Mouse (Mus musculus): ENCODE measurements at regions not wholly inside any gene's neighbourhood (a gene's known extent, or its start where the extent isn't known, plus 50 kb on each side); places are given as distances from the start of the nearest gene placed in this dataset.

DNA sequence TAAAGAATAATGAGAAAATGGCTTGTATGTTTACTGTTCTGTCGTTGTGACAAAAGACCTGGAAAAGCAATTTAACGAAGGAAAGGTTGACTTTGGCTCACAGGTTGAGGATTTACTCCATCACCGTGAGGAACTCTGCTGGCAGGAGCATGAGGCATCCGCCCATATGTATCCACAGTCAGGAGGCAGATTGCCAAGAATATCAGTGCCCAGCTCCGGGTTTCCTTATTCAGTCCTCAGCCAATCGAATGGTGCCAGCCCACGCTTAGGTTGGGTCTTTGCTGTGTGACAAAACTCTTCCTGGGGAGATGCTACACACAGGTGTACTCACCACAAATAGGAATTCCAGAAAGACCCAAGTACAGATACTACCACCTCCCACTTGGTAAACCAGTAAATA, 327.9 kb downstream of the En1 start:
- Histone ChIP-seq H3K27me3 (ENCODE audit: insufficient read depth, low read length) (no peaks in the 10 kb centered on the region), H3K4me3 (ENCODE audit: low read depth, low read length) (no peak overlapping the region), H3K4me2 (ENCODE audit: low read depth) (no peak overlapping the region), H3K27ac (ENCODE audit: low read depth, low read length) (no peak overlapping the region), H3K4me1 (ENCODE audit: insufficient read depth) (no peaks in the 10 kb centered on the region), H3K9ac (no peak overlapping the region), H3K36me3 (ENCODE audit: insufficient read depth) (no peaks in the 10 kb centered on the region), H3K9me3 (ENCODE audit: low read length) (no peaks in the 10 kb centered on the region)
- ATAC-seq (no peak), DNase-seq (no peak)
- TF ChIP-seq CTCF (IDR thresholded peaks at IDR 0.05; ENCODE audit: low read depth) = no peak
- WGBS = 59% methylated on average over 7 of the region's 7 CpGs

DNA sequence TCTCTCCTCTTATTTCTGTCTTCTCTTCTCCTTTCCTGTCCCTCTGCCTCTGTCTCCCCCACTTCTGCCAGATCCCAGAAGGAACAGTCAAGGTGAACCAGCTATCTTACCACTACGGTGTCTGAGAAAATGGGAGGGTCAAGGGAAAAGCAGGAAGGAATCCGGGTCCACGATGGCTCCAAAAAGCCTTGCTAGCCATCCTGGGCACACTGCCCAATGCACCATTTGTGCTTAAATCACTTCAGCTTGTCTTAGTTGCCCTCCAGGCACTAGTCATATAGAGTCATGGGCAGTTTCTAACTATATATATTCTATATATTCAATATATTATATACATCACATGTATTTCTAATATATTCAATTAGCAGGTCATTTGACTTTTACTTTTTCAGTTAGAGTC, 333.1 kb downstream of the En1 start:
- ATAC-seq (no peak), DNase-seq (no peak)
- Histone ChIP-seq H3K36me3 (ENCODE audit: insufficient read depth) (no peaks in the 10 kb centered on the region), H3K9ac (no peak overlapping the region), H3K4me2 (ENCODE audit: low read depth) (no peak overlapping the region), H3K4me1 (ENCODE audit: insufficient read depth) (no peaks in the 10 kb centered on the region), H3K9me3 (ENCODE audit: low read length) (no peaks in the 10 kb centered on the region), H3K27ac (ENCODE audit: low read depth, low read length) (no peak overlapping the region), H3K27me3 (ENCODE audit: insufficient read depth, low read length) (no peaks in the 10 kb centered on the region), H3K4me3 (ENCODE audit: low read depth, low read length) (no peak overlapping the region)
- TF ChIP-seq CTCF (IDR thresholded peaks at IDR 0.05; ENCODE audit: low read depth) = no peak
- 80% methylated on average over 3 of the region's 3 CpGs for WGBS

DNA sequence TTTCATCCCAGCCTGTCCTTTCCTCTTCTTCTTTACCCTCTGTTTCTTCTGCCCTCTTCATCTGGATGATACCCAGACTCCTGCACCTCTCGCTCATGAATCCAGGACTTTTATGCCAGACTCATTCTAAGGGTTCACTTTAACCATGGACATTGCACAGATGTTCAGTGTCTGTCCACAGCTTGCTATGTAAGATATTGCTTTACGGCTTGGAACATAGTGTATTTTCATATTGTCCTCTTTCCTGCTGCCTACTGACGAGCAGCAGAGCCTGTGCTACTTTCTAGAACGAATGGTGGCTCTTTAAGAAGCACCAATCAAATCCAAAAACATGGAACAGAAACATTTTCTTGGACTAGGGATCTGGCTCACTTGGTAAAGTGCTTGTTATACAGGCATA, 341.5 kb downstream of the En1 start:
- H3K27ac ChIP-seq (ENCODE audit: low read depth, low read length) = no peak overlapping the region
- H3K36me3 ChIP-seq (ENCODE audit: insufficient read depth) = no peaks in the 10 kb centered on the region
- H3K4me2 ChIP-seq (ENCODE audit: low read depth) = no peak overlapping the region
- no peak for TF ChIP-seq CTCF (IDR thresholded peaks at IDR 0.05; ENCODE audit: low read depth)
- H3K4me1 ChIP-seq (ENCODE audit: insufficient read depth) = no peaks in the 10 kb centered on the region
- 83% methylated on average over 4 of the region's 4 CpGs for WGBS
- DNase-seq (no peak), ATAC-seq (no peak)
- no peaks in the 10 kb centered on the region for H3K9me3 ChIP-seq (ENCODE audit: low read length)
- no peak overlapping the region for H3K9ac ChIP-seq
- no peak overlapping the region for H3K4me3 ChIP-seq (ENCODE audit: low read depth, low read length)
- no peaks in the 10 kb centered on the region for H3K27me3 ChIP-seq (ENCODE audit: insufficient read depth, low read length)

DNA sequence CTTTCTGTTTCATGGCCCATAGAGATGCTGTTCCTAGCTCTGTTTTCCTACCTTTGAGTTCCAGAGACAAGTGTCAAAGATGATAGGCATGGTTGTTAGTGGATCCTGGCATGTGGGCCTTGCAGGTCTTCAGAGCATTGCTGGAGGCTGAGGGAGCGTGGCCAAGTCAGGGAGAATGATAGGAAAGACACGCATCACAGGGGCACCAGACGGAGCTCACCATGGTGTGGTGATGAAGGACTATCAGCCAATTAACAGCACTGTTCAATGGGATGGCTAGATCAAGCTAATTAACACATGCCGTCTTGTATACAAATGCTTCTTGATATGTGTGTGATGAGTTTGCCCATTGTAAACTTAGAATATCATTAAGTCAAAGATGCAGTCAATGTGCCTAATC, 344.1 kb downstream of the En1 start:
- no peaks in the 10 kb centered on the region for H3K9me3 ChIP-seq (ENCODE audit: low read length)
- H3K27ac ChIP-seq (ENCODE audit: low read depth, low read length) = no peak overlapping the region
- H3K9ac ChIP-seq = no peak overlapping the region
- DNase-seq = no peak
- H3K36me3 ChIP-seq (ENCODE audit: insufficient read depth) = no peaks in the 10 kb centered on the region
- H3K4me2 ChIP-seq (ENCODE audit: low read depth) = no peak overlapping the region
- WGBS = 48% methylated on average over 4 of the region's 4 CpGs
- no peaks in the 10 kb centered on the region for H3K4me1 ChIP-seq (ENCODE audit: insufficient read depth)
- TF ChIP-seq CTCF (IDR thresholded peaks at IDR 0.05; ENCODE audit: low read depth) = no peak
- H3K4me3 ChIP-seq (ENCODE audit: low read depth, low read length) = no peak overlapping the region
- H3K27me3 ChIP-seq (ENCODE audit: insufficient read depth, low read length) = no peaks in the 10 kb centered on the region
- peak; percentile 27; the same call in 1 of the 2 replicates for ATAC-seq

DNA sequence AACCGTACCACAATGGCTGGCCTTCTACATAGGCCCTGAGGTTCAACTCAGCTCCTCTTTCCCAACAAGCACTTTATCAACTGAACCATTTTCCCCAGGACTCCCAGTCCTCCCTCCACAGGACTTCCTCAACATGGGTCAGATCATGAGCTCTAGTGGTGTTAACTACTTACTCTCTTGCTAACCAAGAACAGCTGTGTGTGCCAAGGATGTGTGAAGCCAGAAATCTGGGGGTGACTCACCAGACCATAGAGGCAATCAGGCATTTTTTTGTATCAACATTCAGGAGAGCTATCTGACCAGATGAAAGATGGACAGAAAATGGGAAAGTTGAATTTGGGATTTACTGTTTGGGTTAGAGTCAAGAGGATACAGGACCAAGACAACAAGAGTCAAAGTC, 359.0 kb downstream of the En1 start:
- H3K27ac ChIP-seq (ENCODE audit: low read depth, low read length) = no peak overlapping the region
- H3K27me3 ChIP-seq (ENCODE audit: insufficient read depth, low read length) = 0 out of 2 replicates have a peak, but pooled peaks cover 7% of the 10 kb centered on the region
- no peak for DNase-seq
- no peak for TF ChIP-seq CTCF (IDR thresholded peaks at IDR 0.05; ENCODE audit: low read depth)
- no peak overlapping the region for H3K4me3 ChIP-seq (ENCODE audit: low read depth, low read length)
- no peaks in the 10 kb centered on the region for H3K9me3 ChIP-seq (ENCODE audit: low read length)
- ATAC-seq = no peak
- H3K36me3 ChIP-seq (ENCODE audit: insufficient read depth) = no peaks in the 10 kb centered on the region
- no peak overlapping the region for H3K4me2 ChIP-seq (ENCODE audit: low read depth)
- WGBS = 71% methylated on average over 1 of the region's 1 CpGs
- H3K4me1 ChIP-seq (ENCODE audit: insufficient read depth) = no peaks in the 10 kb centered on the region
- no peak overlapping the region for H3K9ac ChIP-seq

DNA sequence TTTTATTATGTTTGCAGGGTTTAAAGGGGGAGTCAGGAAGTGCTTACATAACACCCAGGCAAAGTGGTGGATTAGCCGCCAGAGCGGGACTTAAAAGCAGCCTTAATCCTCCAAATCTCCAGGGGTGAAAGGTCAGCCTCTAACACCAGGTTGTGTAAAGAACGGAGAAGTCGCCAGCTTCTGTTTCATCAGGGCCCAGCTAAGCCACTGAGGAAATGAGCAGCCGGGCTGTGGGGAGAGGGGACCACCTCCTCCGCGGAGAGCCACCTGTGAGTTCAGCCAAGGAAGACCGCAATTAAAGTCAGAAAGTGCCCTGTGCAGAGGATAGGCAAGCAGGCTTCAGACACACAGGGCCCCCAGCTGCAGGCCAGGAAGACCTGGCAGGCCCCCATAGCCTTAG, 359.8 kb downstream of the En1 start:
- Histone ChIP-seq H3K27ac (ENCODE audit: low read depth, low read length) (no peak overlapping the region), H3K36me3 (ENCODE audit: insufficient read depth) (no peaks in the 10 kb centered on the region), H3K9me3 (ENCODE audit: low read length) (no peaks in the 10 kb centered on the region), H3K4me1 (ENCODE audit: insufficient read depth) (no peaks in the 10 kb centered on the region), H3K4me2 (ENCODE audit: low read depth) (no peak overlapping the region), H3K9ac (no peak overlapping the region), H3K4me3 (ENCODE audit: low read depth, low read length) (no peak overlapping the region), H3K27me3 (ENCODE audit: insufficient read depth, low read length) (0 out of 2 replicates have a peak, but pooled peaks cover 7% of the 10 kb centered on the region)
- no peak for DNase-seq
- 11% methylated on average over 8 of the region's 8 CpGs for WGBS
- no peak for ATAC-seq
- no peak for TF ChIP-seq CTCF (IDR thresholded peaks at IDR 0.05; ENCODE audit: low read depth)

DNA sequence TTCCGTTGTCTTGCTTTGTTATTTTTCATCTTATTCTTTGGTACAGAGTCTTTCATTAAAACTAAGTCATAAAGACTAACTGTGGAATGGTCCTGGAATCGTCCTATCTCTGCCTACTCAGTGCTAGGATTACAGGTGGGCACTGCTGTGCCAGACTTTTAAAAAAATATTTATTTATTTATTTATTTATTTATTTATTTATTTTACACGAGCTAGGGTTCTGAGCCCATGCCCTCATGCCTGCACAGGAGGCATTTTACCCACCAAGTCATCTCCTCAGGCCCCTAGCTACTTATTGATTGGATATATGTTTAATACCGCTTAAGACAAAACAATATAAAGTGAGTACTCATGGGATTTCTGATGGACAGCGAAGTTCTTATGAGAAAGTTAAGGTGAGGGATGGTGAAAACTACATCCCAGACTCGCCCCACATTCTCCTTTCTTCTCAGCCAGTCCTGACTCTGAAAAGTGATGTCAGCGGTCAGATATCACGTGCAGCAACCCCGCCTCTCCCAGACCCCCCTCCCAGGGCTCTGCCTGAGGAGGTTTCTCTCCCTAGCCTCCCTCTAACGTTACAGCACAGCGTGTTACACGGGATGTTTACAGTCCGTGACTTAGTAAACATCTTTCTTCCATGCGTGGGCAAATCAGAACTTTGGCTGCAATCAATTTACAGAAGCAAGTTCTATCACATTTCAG, 361.4 kb downstream of the En1 start:
- Histone ChIP-seq H3K4me2 (ENCODE audit: low read depth) (peak overlapping the region; percentile 42), H3K4me3 (ENCODE audit: low read depth, low read length) (peak overlapping the region; percentile 24), H3K9me3 (ENCODE audit: low read length) (no peaks in the 10 kb centered on the region), H3K27me3 (ENCODE audit: insufficient read depth, low read length) (0 out of 2 replicates have a peak, but pooled peaks cover 7% of the 10 kb centered on the region), H3K9ac (no peak overlapping the region), H3K36me3 (ENCODE audit: insufficient read depth) (no peaks in the 10 kb centered on the region), H3K4me1 (ENCODE audit: insufficient read depth) (no peaks in the 10 kb centered on the region), H3K27ac (ENCODE audit: low read depth, low read length) (no peak overlapping the region)
- WGBS = 32% methylated on average over 14 of the region's 14 CpGs
- TF ChIP-seq CTCF (IDR thresholded peaks at IDR 0.05; ENCODE audit: low read depth) = no peak
- ATAC-seq = peak; percentile 59
- DNase-seq = peak; percentile 15
